Mouse (Mus musculus): ENCODE measurements around the gene Prss57.
"Not testable (repeated sequence)": the region's sequence is repeated elsewhere in the genome, so short reads cannot be mapped to it uniquely, and the experiment has no call there.

Gene Prss57

GRCm38 (mm10) chr10:79780664-79781015 is 10.1 kb downstream of the Prss57 start:
- DNase-seq: peak; percentile 85 to 89

- DNase-seq: peak; percentile 99
These were observed 10.7 kb downstream of the Prss57 start for GRCm38 (mm10) chr10:79779784-79780663.

GRCm38 (mm10) chr10:79779193-79779592 is 11.6 kb downstream of the Prss57 start:
- DNase-seq: no peak

- peak; percentile 78 to 84 for DNase-seq
These were observed 12.8 kb downstream of the Prss57 start for GRCm38 (mm10) chr10:79778006-79778405.

- peak; percentile 65 to 74 for DNase-seq
These were observed 13.6 kb downstream of the Prss57 start, which contains the start of gene Fstl3 for GRCm38 (mm10) chr10:79777103-79777531. TSS of gene Fstl3 (plus strand) at chr10:79777272.

- no peak for DNase-seq
These were observed 16.1 kb downstream of the Prss57 start for GRCm38 (mm10) chr10:79774486-79775279.

GRCm38 (mm10) chr10:79773208-79773607 is 17.6 kb downstream of the Prss57 start:
- no peak for DNase-seq

- DNase-seq: no peak
These were observed 18.4 kb downstream of the Prss57 start for GRCm38 (mm10) chr10:79772320-79772719.

- DNase-seq: no peak
These were observed 21.4 kb downstream of the Prss57 start for GRCm38 (mm10) chr10:79769329-79769728.

GRCm38 (mm10) chr10:79768400-79768799 is 22.4 kb downstream of the Prss57 start:
- peak; percentile 89 to 91 for DNase-seq

GRCm38 (mm10) chr10:79767372-79768244 is 23.2 kb downstream of the Prss57 start:
- peak; percentile 96 to 97 for DNase-seq

GRCm38 (mm10) chr10:79766508-79767325 is 24.0 kb downstream of the Prss57 start, which contains the start of gene Rnf126:
TSS of gene Rnf126 (minus strand) at chr10:79766952.
- peak; percentile 100 for DNase-seq

- DNase-seq: no peak
These were observed 24.7 kb downstream of the Prss57 start for GRCm38 (mm10) chr10:79766001-79766507.

GRCm38 (mm10) chr10:79765228-79765745 is 25.5 kb downstream of the Prss57 start:
- DNase-seq: no peak

- DNase-seq: no peak
These were observed 26.5 kb downstream of the Prss57 start for GRCm38 (mm10) chr10:79764234-79764633.

- DNase-seq: no peak
These were observed 27.9 kb downstream of the Prss57 start for GRCm38 (mm10) chr10:79762875-79763274.

- DNase-seq: no peak
These were observed 30.1 kb downstream of the Prss57 start for GRCm38 (mm10) chr10:79760603-79761143.

- DNase-seq: not testable (repeated sequence)
These were observed 31.1 kb downstream of the Prss57 start for GRCm38 (mm10) chr10:79759675-79760074.

GRCm38 (mm10) chr10:79756660-79757059 is 34.1 kb downstream of the Prss57 start:
- no peak for DNase-seq

GRCm38 (mm10) chr10:79755854-79756253 is 34.9 kb downstream of the Prss57 start:
- DNase-seq: no peak

All from kidney, postnatal 4 days (tissue).